Mouse (Mus musculus) heart, adult 2 months (tissue): ENCODE results near the gene Pdlim4.

Source experiments
- CTCF ChIP-seq: fragments of 200-600 bp; IDR thresholded peaks from 2 replicates; pipeline ENCODE4 v1.8.1; 2022; ENCODE audit warnings: antibody characterized with exemption, mild to moderate bottlenecking, moderate library complexity
- POLR2A ChIP-seq: fragments of 200-500 bp; IDR thresholded peaks from 2 replicates; pipeline ENCODE4 v1.6.1; 2011; ENCODE audit warnings: mild to moderate bottlenecking, low read depth, low read length, control low read depth; ENCODE audit not compliant: insufficient read depth

- TF ChIP-seq CTCF (no peak), POLR2A (no peak)
Measured at GRCm38 (mm10) chr11:54073291-54073690, 4.5 kb upstream of the Pdlim4 start.
